Mouse (Mus musculus) c-Kit-positive CD71-positive TER-119-positive erythroid progenitor cells, embryonic 14.5 days (primary cell): ENCODE data around the gene Olfr1393.
A peak's percentile ranks its signal among the peaks of the same experiment; 100 is the strongest.

Source experiments
- DNase-seq: peaks from one replicate; pipeline ENCODE4 v3.0.0-alpha.2; 2013; ENCODE audit warnings: low spot score

Olfr1393 gene

GRCm38 (mm10) chr11:49278222-49278621 lies at the start of gene Olfr1393:
TSS of gene Olfr1393 (plus strand) at chr11:49278304.
- no peak for DNase-seq

- DNase-seq: no peak
Measured at GRCm38 (mm10) chr11:49232781-49233180, 45.3 kb upstream of the Olfr1393 start.

GRCm38 (mm10) chr11:49235459-49236207 lies 42.5 kb upstream of the Olfr1393 start:
- DNase-seq: no peak

GRCm38 (mm10) chr11:49236891-49237290 lies 41.2 kb upstream of the Olfr1393 start:
- no peak for DNase-seq

- no peak for DNase-seq
Measured at GRCm38 (mm10) chr11:49237532-49237931, 40.6 kb upstream of the Olfr1393 start.

GRCm38 (mm10) chr11:49240310-49240709 lies 37.8 kb upstream of the Olfr1393 start:
- no peak for DNase-seq

GRCm38 (mm10) chr11:49240874-49241273 lies 37.2 kb upstream of the Olfr1393 start:
- no peak for DNase-seq

- no peak for DNase-seq
Measured at GRCm38 (mm10) chr11:49241471-49241870, 36.6 kb upstream of the Olfr1393 start.

GRCm38 (mm10) chr11:49242944-49243626 lies 35.0 kb upstream of the Olfr1393 start:
- peak; percentile 23 for DNase-seq

- DNase-seq: peak; percentile 87
Measured at GRCm38 (mm10) chr11:49243727-49244594, 34.1 kb upstream of the Olfr1393 start, which contains the start of gene Mgat1. TSS of gene Mgat1 (plus strand) at chr11:49244191.

- DNase-seq: no peak
Measured at GRCm38 (mm10) chr11:49244595-49244930, 33.5 kb upstream of the Olfr1393 start.

GRCm38 (mm10) chr11:49245176-49245575 lies 32.9 kb upstream of the Olfr1393 start:
- DNase-seq: peak; percentile 33

- DNase-seq: no peak
Measured at GRCm38 (mm10) chr11:49245634-49246415, 32.3 kb upstream of the Olfr1393 start.

GRCm38 (mm10) chr11:49246523-49246922 lies 31.6 kb upstream of the Olfr1393 start:
- no peak for DNase-seq

GRCm38 (mm10) chr11:49247255-49247654 lies 30.8 kb upstream of the Olfr1393 start:
- peak; percentile 29 for DNase-seq

- DNase-seq: no peak
Measured at GRCm38 (mm10) chr11:49248226-49248973, 29.7 kb upstream of the Olfr1393 start.

- no peak for DNase-seq
Measured at GRCm38 (mm10) chr11:49248974-49249700, 29.0 kb upstream of the Olfr1393 start.

GRCm38 (mm10) chr11:49249811-49250421 lies 28.2 kb upstream of the Olfr1393 start:
- no peak for DNase-seq

GRCm38 (mm10) chr11:49250422-49251379 lies 27.4 kb upstream of the Olfr1393 start:
- DNase-seq: peak; percentile 75
